Mouse (Mus musculus) regulatory T cell (primary cell): ENCODE results near the gene Gm21866.
"Not testable (repeated sequence)": the region's sequence is repeated elsewhere in the genome, so short reads cannot be mapped to it uniquely, and the experiment has no call there.

Source experiments
- in situ Hi-C: fragments of 300-600 bp; cut with MboI, MseI; formaldehyde crosslinking; loops from one replicate; pipeline ENCODE4 v1.15.1; 2025; ENCODE audit warnings: high pct_unique_total_duplicates

Gm21866 gene

DNA sequence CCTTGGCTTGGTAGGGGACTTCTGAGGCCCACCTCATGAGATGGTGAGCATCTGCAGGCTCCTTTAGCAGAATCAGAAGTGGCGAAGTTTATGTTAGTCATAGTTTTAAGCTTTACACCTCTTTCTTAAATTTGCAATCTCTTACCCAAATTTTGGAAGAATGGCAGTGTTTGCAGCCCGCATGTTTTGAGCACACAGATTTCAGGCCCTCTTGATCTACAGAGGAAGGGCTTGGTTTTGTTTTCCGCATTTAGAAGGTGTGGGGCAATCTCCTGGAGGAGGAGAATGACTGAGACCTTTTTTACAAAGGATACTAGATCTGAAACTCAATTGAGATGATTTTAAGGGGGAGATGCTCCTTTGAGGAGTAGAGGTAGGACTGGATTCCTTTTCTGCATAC lies at the start of gene Gm21866:
Gm21866 (minus strand) TSS at position 101 of the 400 bp plus-strand sequence.
- in situ Hi-C loops = not testable (repeated sequence)

DNA sequence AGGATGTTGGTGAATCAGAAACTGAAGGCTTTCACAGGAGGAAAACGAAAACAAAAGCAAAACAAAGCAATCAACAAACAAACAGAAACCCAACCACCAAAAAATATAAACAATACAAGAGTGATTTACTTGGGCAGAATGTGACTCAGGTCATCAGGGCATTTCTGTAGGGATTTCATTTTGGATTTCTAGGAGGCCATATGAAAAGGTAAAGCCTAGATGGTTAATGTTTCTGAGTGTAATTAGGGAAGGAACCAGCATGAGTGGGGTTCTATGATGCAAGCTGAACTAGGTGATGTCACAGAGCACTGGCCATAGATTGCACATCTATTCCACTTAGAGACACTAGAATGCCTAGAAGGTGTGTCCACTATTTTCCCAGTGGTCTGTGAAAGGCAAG lies 28.3 kb upstream of the Gm21866 start, which contains the start of gene Gm20773:
Gm20773 (plus strand) TSS at position 301 of the 400 bp plus-strand sequence.
- in situ Hi-C loops = not testable (repeated sequence)
